Mouse (Mus musculus) kidney, adult 9 months (tissue): ENCODE data around the gene Gm20830.
"Not testable (repeated sequence)": the region's sequence is repeated elsewhere in the genome, so short reads cannot be mapped to it uniquely, and the experiment has no call there.

Source experiments
- DNase-seq: peaks from one replicate; pipeline ENCODE4 v3.0.0; 2022

The Gm20830 gene

GRCm38 (mm10) chrY:6918182-6918581 lies at the start of gene Gm20830:
TSS of gene Gm20830 (minus strand) at chrY:6918282.
- not testable (repeated sequence) for DNase-seq
